Mouse (Mus musculus) embryo, embryonic 10 days (tissue): Measurements from ENCODE around the gene Rgma.

Experiments
- DNase-seq: peaks from one replicate; pipeline ENCODE4 v3.0.0-alpha.2; 2015; ENCODE audit warnings: low spot score

The Rgma gene

GRCm38 (mm10) chr7:73371587-73372321 is 3.6 kb upstream of the Rgma start:
- DNase-seq = no peak

DNA sequence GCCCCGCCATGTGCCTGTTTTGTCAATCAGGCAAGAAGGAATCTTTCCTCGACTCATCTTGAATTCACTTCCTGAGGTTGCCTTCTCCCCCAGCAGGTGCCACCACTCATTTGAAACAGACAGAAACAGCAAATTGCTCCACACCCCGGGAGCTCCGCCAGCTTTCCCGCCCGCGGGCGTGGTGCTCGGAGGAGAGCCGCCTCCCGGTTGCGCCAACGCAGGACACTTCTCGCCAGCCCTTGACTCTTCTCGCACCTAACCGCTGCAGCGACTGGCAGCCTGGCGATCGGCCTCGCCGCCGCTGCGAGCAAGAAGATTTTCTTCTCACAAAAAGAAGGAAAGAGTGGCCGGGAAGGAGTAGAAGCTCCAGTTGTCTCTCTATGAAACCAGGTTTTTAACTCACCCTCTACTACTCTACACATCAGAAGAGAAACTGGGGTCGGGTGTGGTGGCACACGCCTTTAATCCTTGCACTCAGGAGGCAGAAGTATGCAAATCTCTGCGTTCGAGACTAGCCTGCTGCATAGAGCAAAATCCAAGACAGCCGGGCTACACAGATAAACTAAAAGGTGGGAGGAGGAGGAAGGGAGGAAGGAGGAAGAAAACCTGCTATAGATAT is 2.8 kb upstream of the Rgma start:
- DNase-seq = peak; percentile 42

DNA sequence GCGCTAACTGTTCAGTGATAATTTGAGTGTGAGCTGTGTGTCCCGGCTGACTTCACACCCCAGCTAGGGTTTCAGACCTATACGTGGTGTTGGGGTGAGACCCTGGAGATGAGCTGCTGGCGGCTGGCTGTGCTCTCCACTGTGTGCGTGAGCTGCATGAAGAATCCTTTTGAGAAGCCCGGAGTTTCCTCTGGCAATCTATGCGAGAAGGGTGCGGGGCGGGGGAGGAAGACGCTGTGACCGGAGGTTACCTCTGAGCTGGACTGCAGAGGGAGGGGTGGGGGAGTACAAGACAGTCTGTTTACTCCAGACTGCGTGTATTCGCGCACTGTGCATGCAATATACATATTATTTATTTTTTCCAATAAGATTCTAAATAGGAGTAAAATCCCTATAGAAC is 582 bp upstream of the Rgma start:
- peak; percentile 69 for DNase-seq

DNA sequence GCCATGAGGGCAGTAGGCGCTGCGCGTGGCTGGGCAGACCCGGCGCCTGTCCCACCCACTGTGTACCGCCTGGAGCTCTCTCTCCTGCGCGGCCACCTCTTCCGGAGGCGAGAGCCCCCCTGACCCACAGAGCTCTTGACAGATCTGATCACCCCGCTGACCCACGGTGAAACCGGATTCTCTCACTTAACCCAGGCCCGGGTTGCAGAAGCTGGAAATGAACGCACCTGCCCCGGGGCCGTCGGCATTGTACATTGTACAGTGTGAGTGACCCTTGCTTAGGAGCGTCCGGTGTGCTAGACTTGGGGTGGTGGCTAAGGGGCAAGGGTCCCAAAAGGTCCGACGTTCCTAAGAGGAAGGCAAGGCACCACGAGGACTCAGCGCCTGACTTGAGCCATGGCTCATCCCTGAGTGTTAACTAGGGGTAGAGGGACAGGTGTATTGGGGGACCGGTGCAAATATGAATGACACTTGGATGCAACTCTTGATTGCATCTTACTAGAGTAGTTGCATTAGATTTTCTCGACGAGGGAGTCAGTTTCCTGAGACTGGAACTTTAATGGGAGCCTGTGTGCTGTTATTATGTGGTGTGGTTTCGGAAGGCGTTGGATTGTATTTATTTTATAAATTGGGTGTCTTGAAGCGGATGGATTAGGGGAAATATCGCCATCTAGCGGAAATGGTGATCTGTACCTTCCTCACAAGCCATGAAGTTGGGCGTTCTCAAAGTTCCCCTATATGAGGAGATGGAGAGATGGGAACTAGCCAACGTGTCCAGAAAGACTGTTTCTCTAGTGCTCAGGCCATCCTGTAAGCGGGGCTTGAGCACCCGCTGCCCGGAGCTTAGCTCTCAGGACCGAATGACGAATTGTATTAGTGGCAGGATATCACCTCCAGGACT is 1.0 kb downstream of the Rgma start:
- DNase-seq = peak; percentile 97

GRCm38 (mm10) chr7:73377307-73377706 is 2.0 kb downstream of the Rgma start:
- no peak for DNase-seq

DNA sequence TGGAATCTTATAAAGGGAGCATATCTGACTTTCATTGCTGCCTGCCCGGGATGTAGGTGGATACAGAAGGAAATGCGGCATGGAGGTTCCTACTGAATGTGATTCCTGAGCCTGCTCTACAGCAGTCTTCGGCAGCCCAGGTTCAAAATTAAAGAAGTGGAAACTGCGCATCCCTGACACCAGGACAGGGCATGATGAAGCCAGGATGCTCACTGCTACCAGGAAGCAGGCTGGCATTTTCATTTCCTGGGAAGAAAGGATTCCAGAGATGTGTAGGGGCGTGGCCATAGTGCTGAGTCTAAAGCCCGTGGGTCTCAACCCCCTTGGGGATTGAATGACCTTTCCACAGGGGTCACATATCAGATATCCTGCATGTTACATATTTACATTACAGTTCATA is 2.7 kb downstream of the Rgma start:
- no peak for DNase-seq

- no peak for DNase-seq
These were observed 7.5 kb downstream of the Rgma start for GRCm38 (mm10) chr7:73382843-73383242.

GRCm38 (mm10) chr7:73388866-73389265 is 13.6 kb downstream of the Rgma start:
- peak; percentile 27 for DNase-seq

DNA sequence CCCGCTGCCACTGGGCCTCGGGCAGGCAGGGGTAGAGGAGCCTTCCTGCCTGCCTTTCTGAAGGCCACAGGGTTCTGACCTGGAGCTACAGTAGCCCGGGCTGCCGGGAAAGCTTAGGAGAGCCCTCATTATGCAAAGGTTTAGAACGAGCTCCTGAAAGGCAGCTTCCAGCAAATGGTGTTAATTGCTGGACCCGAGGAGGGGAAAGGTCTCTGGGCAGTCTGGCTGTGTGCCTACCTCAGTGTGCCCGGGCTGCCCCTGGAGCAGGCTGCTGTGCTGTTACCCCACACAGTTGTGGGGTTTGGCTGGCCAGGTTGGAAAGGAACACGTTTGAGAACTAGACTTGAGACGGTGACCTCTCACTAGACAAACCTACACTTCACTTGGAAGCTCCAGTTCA is 14.1 kb downstream of the Rgma start:
- peak; percentile 9 for DNase-seq

DNA sequence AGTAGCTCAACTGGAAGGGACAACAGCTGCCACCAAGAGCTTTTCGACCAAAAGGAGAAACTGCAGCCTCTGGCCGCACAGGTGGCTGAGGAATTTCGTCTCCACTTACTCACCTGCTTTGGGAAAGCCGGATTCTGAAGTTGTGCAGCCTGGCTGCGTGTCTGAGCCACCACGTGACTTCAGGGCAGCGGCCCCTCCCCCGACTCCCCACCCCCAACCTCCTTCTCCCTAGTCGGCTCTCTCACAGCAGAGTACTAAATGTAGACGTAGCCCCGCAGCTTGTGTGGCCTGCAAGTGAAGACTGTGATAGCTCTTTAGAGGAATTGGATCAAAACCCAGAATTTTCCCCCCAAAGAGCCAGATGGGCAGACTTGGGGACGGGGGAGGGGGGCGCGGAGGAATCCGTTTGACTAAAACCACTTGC is 14.6 kb downstream of the Rgma start:
- DNase-seq = peak; percentile 69

DNA sequence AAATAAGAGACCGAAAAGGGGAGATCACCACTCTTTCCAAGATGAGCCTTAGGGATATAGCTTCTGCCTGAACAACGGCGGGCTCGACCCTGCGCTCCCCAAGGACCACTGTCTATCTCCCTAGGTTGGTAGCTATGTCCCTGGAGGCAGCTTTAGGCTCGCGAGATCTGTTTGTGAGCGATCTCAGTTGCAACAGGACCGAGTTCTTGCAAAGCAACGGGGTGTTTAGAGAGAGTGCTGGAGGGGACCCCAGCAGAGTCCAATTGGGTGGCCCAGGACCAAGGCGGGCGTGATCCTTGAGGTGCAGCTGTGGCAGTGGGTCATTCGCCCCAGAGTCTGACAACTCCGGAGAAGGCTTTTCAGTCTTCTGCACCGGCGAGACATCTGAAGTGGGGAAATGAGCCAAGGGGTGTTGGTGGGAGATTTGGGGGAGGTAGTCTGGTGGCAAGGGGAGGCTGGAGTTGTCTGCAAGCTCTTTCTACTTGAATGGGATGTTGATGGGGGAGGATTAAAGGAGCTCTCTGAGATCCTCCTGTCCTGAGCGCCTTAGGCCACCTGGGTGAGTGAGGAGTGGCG is 15.2 kb downstream of the Rgma start:
- peak; percentile 66 for DNase-seq

- DNase-seq = peak; percentile 91
These were observed 15.8 kb downstream of the Rgma start for GRCm38 (mm10) chr7:73391002-73391517.

GRCm38 (mm10) chr7:73391518-73392321 is 16.4 kb downstream of the Rgma start:
- DNase-seq = peak; percentile 63

GRCm38 (mm10) chr7:73392359-73392758 is 17.1 kb downstream of the Rgma start:
- peak; percentile 65 for DNase-seq

DNA sequence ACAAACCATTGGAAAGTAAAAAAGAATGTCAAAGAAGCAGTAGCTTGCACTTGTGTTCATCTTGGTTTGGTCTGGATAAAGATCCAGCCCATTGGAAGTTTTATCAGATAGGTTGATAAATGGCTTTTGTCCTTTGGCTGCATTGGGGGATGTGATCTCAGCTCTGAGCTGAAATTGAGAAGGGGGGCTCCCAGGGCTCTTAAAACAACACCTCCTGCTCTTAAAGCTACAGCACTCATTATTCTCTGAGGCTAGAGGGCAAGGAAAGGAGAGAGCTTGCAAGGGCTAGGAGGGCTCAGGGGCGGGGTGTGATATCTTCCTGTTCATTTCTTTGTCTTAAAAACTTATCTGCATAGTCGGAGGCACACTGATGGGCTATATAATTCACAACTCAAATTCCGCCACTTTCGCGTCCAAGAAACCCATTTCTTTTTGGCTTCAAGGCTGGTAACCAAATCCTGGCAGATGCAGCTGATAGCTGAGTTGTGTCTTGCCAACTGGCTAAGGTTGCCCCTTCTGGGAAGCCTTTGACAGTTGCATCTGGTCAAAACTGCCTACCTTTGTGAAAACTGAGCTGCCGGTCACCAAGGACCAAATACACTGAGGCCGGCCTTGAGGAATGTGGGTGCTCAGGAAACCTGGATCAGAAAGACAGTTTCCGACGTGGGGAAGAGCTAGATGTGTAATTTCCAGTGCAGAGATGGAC is 18.2 kb downstream of the Rgma start:
- DNase-seq = peak; percentile 61

GRCm38 (mm10) chr7:73394013-73394409 is 18.7 kb downstream of the Rgma start:
- no peak for DNase-seq

DNA sequence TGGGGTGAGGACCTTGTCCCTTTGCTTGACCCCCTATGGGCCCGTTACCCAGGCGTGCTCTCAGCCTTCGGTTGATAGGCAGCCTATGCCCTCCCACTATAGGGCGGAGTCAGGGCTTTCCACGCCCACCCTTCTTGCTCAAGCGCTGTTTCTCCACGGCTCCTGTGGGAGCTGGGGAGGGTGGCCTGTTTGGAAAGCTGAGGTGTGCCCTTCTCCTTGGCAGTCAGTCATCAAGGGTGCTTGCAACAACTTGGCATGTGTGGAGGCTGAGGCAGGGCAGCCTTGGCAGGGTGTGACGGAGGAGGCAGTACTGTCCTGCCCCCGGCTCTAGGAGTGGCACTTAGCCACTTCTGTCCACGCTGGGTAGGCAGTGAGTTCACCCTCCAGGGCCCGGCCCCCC is 23.0 kb downstream of the Rgma start:
- DNase-seq = peak; percentile 90

- DNase-seq = no peak
These were observed 23.6 kb downstream of the Rgma start for GRCm38 (mm10) chr7:73398806-73399442.

- DNase-seq = peak; percentile 91
These were observed 24.3 kb downstream of the Rgma start for GRCm38 (mm10) chr7:73399501-73400044.
